Mouse (Mus musculus) heart, postnatal 0 days (tissue): Measurements from ENCODE around the gene Mllt1.

ENCODE experiments used
- CTCF ChIP-seq: IDR thresholded peaks from 2 replicates; pipeline ENCODE4 v1.5.1; 2016; ENCODE audit warnings: antibody characterized with exemption, control low read depth, low read depth
- EP300 ChIP-seq: IDR thresholded peaks from 2 replicates; pipeline ENCODE4 v1.6.1; 2016; ENCODE audit warnings: antibody characterized with exemption, low read depth

GRCm38 (mm10) chr17:56876465-56876864 is 58.8 kb downstream of the Mllt1 start:
- TF ChIP-seq CTCF (no peak), EP300 (no peak)
